Mouse (Mus musculus) large intestine, adult 2 months (tissue): Measurements from ENCODE around the gene Mon2. TPM values are rescaled to one million over a fixed set of nuclear protein-coding genes. Genes with fewer than 3 reads are reported as not detected.
"Not testable (repeated sequence)": the region's sequence is repeated elsewhere in the genome, so short reads cannot be mapped to it uniquely, and the experiment has no call there.

ENCODE experiments used
- DNase-seq: peaks from one replicate; pipeline ENCODE4 v3.0.0-alpha.2; 2012; ENCODE audit warnings: low read depth, low spot score
- WGBS: fragments of 180-500 bp; shearing (Covaris S2); methylation state at CpG from one replicate; pipeline ENCODE4 v1.1.7; 2018; 5-methylcytosine and 5-hydroxymethylcytosine counted together
- polyA plus RNA-seq: library from polyadenylated mRNA; depleted of rRNA; stranded (reverse); fragments of >200 nt; gene quantifications from 2 replicates; pipeline ENCODE4 v1.2.3, GENCODE M21; 2012

The Mon2 gene
- polyA plus RNA-seq, 1 experiment = 53.4 TPM

DNA sequence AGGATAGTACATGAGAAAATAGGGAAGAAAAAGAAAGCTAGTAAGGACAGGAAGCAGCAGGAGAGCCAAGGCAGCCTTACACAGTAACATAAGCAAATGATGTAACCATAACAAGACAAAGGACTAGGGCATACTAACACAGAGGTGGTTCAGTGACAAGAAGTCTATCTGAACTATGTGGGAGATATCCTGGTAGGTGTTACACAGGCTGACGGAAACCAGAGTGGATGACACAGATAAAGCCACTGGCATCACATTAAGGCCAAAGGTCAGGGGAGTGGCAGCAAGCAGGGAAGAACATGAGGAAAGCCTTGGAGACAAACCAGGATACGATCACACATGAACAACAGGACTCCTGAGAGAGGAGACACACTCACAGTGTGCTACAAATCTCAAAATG is 4.3 kb downstream of the Mon2 start:
- 28% methylated on average over 2 of the region's 2 CpGs for WGBS
- DNase-seq = no peak

DNA sequence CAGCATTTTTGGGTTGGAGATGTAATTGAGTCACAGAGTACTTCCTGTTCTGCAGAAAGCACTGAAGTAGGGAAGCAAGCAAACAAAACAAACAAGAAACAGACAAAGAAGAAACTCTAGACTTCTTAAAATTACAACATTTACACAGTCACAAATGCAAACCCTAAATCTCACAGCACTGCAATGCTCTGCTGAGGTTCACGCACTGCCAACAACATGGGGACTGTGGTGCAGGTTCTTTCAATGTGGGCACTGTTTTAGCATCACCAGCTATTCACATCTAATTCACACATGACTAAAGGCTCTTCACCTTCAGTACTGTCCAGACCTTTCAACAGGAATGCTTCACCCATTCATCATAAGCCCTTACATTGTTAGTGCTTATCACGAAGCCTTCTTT is 13.3 kb downstream of the Mon2 start:
- DNase-seq = no peak
- WGBS = 81% methylated on average over 2 of the region's 2 CpGs

DNA sequence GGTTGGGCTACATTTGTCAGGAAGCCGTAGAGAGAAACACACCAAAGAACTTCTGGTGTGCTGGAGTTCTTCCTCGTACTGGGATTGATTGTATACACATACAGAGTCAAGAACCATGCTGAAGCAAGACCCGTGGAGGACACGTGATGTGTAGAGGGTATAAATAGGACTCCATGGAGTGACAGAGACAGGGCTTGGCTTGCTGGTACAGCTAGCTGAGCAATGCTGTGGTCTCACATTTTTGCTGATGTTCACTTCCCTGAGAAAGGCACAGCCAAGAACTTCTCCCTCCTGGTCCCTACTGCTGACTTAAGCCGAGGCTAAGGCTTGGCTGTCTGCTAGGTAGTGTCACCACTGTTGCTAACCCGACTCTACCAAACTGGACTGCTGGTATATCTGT is 15.5 kb downstream of the Mon2 start:
- DNase-seq = no peak
- WGBS = 77% methylated on average over 6 of the region's 6 CpGs

DNA sequence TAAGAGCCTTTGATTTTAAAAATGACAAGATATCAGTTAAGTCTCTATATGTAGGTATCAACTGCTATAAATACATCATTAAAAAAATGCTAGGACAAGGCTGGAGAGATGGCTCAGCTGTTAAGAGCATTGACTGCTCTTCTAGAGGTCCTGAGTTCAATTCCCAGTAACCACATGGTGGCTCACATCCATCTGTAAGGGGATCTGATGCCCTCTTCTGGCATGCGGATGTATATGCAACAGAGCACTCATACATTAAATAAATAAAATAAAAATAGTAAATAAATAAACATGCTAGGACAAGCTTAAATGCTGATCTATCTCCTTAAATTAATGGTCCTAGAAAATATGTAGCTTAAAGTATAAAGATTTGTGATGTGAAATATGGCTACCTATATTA is 19.2 kb downstream of the Mon2 start:
- 87% methylated on average over 1 of the region's 1 CpGs for WGBS

DNA sequence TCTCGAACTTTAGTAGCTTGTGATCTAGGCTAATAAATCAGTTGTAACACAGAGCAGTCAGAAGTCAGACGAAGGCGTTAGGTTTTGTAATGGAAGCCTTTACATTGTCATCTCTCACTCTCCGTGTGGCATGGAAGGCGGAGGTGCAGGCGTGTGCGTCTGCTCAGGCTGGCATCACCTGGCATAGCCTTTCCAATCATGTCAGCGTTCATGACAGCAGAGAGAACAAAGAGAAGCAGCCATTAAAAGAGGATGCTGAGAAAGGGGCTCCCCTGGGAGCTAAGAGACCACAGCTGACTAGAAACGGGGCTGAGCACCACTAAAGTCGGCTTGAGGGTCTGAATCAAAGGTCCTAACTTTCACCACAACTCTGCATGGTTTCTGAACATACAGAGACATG is 19.8 kb downstream of the Mon2 start:
- 73% methylated on average over 10 of the region's 10 CpGs for WGBS
- no peak for DNase-seq

More for the DNA sequence above, 19.2 kb downstream of the Mon2 start:
- no peak for DNase-seq

DNA sequence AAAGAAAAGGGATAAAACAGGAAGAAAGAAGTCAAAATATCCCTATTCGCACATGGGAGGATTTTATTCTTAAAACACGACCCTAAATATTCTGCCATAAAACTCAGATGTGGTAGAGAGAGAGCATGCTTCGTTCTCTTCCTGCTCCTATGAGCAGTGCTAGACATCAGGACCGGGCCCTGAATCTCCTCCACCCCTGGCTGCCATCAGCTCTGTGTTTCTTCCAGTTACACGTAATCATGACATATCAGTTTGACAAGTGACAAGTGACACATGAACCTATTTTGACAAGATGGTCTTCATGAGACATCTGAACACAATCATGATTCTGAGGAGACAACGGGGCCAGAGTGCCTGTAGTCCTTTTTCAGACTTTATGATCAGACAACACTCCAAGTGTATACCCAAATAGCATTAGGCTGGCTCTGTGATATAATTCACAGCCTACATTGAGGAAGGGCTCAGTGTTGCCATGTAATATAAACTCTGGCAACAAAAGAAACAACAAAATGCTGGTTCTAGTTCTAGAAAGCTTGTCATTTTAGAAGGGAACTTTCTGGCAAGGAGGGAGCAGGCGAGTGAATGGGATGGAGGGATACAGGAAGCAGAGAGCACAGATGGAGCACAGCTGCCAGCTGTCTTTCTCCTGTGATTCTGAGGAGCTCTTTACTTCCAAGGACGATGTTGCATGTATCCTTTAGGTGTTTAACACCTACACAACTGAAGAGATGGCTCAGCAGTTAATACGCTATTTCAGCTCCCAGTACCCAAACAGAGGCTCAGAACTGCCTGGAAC is 20.9 kb downstream of the Mon2 start:
- 77% methylated on average over 9 of the region's 9 CpGs for WGBS

DNA sequence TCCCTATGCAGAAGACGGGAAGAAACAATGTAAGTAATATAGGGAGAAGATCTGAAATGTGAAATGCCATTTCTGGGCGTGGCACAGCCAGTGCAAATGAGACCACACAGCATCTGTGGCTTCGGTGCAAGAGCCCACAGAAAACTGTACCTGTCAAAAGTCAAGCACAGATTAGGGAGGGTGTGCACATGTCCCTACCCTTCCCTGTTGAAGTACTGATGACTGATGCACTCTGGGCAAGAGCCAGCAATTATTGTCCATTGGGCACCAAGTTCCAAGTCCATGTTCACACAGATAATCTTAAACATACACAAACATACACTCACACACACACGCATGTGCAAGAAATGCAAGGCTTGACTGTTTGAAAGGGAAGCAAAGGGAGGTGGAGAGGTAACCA is 22.7 kb downstream of the Mon2 start:
- DNase-seq = no peak
- WGBS = 42% methylated on average over 4 of the region's 4 CpGs

More for the DNA sequence above, 20.9 kb downstream of the Mon2 start:
- DNase-seq = no peak

DNA sequence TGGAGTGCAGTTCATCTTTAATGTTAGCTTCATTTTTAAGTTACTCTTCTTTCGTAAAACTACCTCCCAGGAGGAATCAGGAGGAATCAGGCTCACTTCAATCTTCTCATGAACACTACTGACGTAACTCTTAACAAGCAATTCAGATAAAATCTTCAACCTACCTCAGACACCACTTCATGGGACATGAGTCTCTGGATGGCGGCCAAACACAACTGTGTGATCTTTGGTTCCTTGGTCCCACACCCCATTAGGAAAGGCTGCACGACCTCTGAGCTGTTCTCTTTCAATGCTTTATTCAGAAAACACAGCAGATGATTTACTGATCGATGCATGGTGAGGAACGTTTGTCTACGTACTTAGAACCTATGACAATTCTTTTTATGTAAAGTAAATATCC is 24.3 kb downstream of the Mon2 start:
- DNase-seq = no peak
- 36% methylated on average over 7 of the region's 7 CpGs for WGBS

DNA sequence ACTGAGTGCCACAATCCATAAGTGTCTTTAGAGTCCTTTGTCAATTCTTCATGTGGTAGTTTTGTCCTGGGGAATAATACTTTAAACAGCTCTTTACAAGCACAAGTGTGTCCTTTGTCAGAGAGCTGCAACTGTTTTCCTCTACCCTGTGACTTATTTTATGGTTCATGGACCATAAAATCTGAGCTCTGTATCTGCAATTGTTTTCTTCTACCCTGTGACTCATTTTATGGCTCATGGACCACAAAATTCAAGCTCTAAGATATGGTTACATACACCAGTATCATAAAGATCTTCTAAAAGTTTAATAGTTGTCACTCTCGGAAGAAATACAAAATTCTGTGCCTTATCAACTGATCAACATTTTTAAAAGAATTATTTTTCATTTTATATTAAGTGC is 27.6 kb downstream of the Mon2 start:
- WGBS = 33% methylated on average over 1 of the region's 1 CpGs
- peak; percentile 58 for DNase-seq

DNA sequence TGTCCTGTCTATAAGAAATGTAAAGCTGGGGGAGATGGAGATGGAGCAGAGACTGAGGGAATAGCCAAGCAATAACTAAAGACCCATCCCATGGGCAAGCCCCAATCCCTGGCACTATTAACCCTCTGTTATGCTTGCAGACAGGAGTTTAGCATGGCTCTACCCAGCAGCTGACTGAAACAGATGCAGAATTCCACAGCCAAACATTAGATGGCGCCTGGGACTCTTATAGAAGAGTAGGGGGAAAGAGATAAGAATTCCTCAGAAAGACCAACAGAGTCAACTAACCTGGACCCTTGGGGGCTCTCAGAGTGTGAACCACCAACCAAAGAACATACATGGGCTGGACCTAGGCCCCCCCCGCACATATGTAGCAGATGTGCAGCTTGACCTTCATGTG is 36.4 kb downstream of the Mon2 start:
- WGBS = 77% methylated on average over 2 of the region's 2 CpGs
- DNase-seq = no peak

DNA sequence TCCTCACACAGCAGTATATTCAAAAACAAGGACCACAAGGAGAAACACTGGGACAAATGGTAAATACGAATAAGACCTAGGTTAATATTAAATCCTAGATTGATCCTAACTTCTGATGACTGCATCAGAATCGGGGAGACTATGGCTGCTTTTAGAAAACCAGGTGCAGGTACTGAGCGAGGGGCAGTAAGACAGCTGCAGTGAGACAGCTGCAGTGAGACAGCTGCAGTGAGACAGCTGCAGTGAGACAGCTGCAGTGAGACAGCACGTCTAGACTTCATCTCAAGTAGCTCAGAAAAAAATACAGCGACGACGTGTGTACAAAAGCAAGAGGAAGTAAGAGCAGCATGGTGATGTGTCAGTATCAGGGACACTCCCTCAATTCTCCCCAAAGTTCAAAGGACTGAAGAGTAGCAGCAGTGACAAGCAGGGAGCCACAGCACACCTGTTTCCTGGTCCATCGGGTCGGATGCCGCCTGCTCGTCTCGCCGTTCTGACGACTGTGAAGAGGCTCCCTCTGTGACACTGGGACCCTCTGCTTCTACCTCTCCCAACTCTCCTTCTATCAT is 44.1 kb downstream of the Mon2 start:
- WGBS = 47% methylated on average over 14 of the region's 14 CpGs
- no peak for DNase-seq

DNA sequence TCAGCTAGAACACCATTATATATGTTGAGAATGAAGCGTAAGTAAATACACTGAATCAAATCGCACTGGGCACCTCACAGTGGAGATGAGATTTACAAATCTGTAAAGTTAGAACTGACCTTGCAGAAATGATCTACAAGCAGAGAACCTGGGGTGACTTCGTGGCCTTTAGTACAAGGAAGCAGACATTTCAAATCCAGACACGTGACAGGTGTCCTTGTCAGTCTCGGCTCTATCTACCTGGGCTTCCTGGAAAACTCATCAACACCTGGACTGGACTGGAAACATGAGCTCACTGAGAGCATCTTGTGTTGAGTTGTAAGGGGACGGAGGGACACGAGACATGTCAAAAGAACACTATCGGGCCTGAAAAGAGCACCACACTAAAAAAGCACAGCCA is 44.9 kb downstream of the Mon2 start:
- 83% methylated on average over 8 of the region's 8 CpGs for WGBS
- DNase-seq = no peak

DNA sequence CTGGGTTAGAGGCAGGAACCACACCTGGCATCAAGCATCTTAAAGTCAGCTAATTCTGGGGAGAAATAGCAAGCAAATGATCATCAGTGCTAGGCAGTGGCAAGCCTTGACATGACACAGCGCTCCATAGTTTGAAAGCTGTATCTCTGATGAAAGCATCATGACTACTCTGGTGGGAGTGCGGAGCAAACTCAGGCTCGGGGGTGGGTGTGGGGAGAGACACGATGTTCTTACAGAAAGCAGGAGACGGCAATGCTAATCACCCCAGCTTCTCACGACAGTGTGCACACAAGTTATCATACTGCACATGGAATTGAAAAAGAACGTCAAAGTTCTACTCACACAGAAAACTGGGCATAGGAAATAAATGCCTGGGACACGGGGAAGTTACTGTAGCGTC is 45.7 kb downstream of the Mon2 start:
- no peak for DNase-seq
- WGBS = 92% methylated on average over 9 of the region's 9 CpGs

DNA sequence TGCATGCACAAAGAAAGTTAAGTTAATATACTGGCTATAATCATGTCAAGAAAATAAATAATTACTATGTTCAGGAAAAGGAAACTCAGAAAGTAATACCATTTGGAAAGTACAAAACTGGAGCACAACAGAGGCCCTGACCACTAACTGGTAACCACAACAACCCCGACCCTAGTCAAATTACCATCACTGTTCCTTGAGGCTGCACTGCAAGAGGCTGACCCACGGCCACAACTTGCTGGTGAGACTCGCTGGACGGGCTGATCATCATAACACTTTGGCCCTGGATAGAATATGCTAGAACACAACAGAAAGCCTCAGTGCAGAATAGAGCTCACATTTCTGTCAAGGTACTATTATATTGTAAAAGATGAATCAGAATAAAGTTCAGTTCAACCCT is 47.4 kb downstream of the Mon2 start:
- 93% methylated on average over 4 of the region's 4 CpGs for WGBS
- DNase-seq = no peak

DNA sequence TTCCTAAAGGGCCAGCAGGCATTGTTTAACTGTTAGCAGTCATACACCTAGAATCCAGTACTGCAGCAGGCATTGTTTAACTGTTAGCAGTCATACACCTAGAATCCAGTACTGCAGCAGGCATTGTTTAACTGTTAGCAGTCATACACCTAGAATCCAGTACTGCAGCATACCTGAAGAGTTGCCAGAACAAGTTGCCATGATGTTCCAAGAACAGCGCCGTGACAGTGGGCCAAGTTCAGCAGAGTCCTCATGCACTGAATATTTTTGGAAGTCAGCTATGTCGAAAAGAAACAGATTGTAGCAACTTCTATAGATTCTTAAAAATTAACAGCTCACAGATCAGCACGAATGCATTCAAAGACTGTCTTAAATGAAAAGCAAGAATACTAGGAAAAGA is 49.6 kb downstream of the Mon2 start:
- 87% methylated on average over 4 of the region's 4 CpGs for WGBS
- DNase-seq = not testable (repeated sequence)

DNA sequence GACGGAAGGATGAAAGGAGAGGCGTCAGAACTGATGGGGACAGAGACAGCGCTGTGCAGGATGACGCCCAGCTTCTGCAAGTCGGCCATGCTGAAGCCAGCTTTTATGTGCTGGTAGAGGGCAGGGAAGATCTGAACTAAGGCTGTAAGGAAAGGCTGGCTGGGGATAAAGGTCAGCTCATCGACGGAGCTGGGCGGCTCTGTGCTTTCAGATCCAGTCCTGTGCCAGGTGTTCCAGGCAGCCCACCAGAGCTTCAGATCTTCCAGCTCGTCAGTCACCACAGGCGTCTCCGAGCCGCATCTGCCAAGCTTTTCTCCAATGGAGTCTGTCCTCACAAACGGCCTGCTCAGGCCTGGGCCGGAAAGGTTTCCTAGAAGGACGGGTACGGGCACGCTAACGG is 62.9 kb downstream of the Mon2 start:
- WGBS = 80% methylated on average over 18 of the region's 18 CpGs
- no peak for DNase-seq

DNA sequence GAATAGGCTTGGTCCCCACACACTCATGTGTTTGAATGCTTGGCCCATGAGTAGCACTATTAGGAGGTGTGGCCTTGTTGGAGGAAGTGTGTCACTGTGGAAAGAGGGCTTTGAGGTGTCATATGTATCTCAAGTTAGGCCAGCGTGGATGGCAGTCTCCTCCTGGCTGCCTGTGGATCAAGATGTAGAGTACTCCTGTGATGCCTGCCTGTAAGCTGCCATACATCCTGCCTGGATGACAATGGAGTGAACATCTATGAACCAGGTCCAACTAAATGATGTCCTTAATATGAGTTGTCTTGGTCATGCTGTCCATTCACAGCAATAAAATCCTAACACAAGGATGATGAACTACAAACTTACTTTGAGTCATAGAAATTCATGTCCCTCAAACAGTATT is 64.9 kb downstream of the Mon2 start:
- no peak for DNase-seq
- 67% methylated on average over 1 of the region's 1 CpGs for WGBS

DNA sequence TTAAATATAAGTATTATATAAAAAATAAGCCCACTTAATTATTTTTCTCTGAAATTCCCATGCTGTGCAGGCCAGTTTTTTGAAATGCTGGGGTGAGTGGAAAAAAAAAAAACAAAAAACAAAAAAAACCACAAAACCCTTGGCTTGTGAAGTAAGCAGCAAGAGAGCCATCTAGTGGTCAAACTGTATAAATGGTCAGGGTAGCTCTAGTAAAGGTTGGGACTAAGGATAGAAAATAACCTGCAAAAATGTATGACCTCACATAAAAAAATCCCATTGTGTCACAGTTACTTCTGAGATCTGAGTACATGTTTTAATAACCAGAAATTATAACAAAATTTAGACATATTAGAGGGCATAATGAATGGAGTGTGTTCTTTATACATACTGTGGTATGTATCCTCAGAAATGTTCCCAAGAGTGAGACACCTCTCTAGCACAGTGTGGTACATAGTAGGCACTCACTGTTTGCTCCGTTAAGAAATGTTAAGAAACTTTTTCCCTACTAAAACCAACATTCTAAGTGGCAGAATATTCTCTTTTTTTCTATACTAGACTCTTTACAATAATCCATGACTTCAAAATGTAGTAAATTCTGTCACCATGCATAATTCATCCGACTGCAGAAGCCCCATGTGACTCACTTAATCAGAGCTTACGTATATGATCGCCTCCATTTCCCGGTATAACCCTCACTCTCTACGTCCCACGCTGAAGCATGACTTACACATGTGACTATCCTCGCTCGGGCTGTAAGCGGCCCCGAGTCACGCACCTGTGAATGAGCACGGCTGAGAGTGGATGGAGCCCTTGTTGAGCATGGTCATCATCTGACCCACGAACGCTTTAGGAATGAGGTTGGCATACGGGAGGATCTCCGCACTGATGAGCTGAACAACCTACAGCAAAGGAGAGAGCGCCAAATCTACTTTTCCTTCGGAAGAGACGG is 70.8 kb downstream of the Mon2 start:
- 91% methylated on average over 20 of the region's 20 CpGs for WGBS
- DNase-seq = no peak

DNA sequence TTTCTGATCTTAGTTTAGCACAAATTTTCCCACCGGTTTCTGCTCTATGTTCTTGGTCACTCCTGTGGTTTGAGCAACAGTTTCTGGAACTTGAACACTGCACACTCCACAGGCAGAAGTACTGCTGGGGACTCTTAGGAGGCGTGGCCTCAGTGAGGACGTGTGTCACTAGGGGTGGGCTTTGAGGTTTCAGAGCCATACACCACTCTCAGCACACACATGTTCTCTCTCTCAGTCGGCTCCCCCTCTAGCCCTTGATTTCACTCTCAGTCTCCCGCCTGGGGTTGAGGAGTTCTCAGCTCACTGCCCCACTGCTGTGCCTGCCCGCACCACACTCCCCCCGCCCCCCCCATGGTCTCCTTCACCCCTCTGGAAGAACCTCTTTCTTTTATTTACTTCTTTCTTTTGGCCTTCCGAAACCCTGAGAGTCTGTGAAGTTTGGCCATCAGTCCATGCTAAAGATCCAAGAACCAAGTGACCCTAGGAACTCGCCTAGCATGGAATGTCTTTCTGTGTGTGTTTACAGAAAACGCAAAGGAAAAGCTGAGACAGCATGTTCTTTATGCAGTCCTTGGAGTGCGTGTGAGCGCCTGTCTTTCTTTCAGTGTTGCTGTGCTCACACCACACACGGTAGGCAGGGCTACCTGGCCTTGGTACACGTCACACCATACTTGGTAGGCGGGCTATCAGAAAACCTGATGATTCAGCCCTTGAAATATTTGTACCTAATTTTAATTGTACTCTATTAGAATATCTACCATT is 71.6 kb downstream of the Mon2 start:
- 79% methylated on average over 15 of the region's 15 CpGs for WGBS
- DNase-seq = no peak

DNA sequence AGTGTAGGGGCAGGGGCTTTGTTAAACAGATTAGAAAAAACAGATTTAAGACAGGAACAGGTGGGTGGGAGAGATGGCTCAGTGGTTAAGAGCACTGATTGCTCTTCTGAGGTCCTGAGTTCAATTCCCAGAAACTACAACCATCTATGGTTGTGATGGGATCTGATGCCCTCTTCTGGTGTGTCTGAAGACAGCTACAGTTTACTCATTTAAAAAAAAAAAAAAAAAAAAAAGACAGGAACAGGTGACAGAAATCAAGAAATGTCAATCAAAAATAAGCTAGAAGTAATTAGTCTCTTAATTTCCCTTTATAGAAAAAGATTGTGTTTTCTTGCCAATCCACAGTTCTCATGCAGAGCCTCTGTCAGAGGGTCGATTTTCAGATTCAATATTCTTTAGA is 74.3 kb downstream of the Mon2 start:
- no peak for DNase-seq
- WGBS = 85% methylated on average over 1 of the region's 1 CpGs
